Mouse (Mus musculus) frontal cortex, adult 2 months (tissue): ENCODE measurements at regions not wholly inside any gene's neighbourhood (a gene's known extent, or its start where the extent isn't known, plus 50 kb on each side); places are given as distances from the start of the nearest gene placed in this dataset.

ENCODE experiments used
- DNase-seq, 2 experiments: peaks; one replicate each; pipeline ENCODE4 v3.0.0; 2022; ENCODE audit warnings: low spot score in 1 of 2; ENCODE audit errors: extremely low spot score in 1 of 2

- peak; percentile 1 to 41 for DNase-seq
These were observed 157.7 kb upstream of the 1700009N14Rik start for GRCm38 (mm10) chr4:39292348-39292845.

DNA sequence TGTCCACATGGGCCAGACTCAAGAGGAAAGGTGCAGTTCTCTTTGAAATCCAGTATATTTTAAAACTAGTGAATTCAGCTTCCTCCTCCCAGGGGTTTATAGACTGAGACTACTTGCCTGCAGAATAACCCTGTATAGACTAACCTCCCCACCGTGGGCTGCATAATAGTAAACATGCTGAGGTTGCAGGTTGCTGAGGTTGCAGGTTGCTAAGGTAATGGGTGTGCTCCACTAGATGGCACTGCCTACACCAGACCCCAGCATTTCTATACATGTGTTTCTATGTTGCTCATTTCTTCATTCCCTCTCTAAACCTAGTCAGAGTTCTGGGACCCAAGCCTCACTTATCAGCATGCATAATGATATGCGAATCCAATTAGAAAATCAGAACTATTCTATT lies 140.0 kb upstream of the 1700009N14Rik start:
- no peak for DNase-seq

- no peak for DNase-seq
These were observed 105.5 kb upstream of the 1700009N14Rik start for GRCm38 (mm10) chr4:39344401-39345138.

DNA sequence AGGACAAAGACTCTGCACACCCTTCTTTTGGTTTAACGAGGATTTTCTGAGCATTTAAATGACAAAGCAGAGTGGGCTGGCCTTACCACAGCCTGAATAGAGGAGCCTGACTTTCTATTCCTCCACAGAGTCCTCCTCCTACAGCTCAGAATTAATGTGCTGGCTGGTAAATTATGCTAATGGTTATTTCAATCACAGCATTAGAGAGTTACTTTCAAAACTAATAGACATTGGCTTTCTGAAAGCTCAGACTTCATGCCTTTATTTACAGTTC lies 105.0 kb upstream of the 1700009N14Rik start:
- no peak for DNase-seq

- no peak for DNase-seq
These were observed 81.9 kb upstream of the 1700009N14Rik start for GRCm38 (mm10) chr4:39368159-39368558.

GRCm38 (mm10) chr4:39380771-39381170 lies 69.3 kb upstream of the 1700009N14Rik start:
- no peak for DNase-seq

DNA sequence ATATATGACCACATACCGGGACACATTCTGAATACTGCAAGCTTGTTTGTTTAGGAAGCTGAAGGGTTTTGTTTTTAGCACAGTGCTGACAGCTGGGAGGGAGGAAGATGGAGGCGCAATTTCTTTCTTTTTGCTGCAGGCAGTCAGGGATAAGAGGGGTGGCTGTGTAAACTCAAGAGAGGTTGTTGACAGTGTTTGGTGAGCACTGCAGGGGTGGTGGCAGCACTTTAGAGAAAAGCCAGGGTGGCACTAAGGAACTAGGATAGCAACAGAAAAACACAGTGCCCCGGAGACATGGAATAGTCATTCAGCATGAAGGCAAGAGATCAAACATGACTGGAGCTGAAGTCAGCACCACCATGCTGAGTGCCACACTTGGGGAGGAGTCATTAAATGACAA lies 51.9 kb upstream of the 1700009N14Rik start:
- peak; percentile 29 to 35 for DNase-seq
